Mouse (Mus musculus) lung, postnatal 0 days (tissue): Measurements from ENCODE around the gene Bckdha.

Source experiments
- CTCF ChIP-seq: IDR thresholded peaks from 2 replicates; pipeline ENCODE4 v1.5.1; 2016; ENCODE audit warnings: antibody characterized with exemption, mild to moderate bottlenecking
- EP300 ChIP-seq: IDR thresholded peaks from 2 replicates; pipeline ENCODE4 v1.6.1; 2016; ENCODE audit warnings: antibody characterized with exemption, mild to moderate bottlenecking, control low read depth

GRCm38 (mm10) chr7:25699851-25700250 lies 41.1 kb upstream of the Bckdha start:
- no peak for TF ChIP-seq EP300
- peak; percentile 17; the same call in 1 of the 2 replicates for TF ChIP-seq CTCF
